Mouse (Mus musculus) hematopoietic multipotent progenitor cell, adult 10-12 weeks (in vitro differentiated cells): ENCODE data around the gene Mx1. TPM values are rescaled to one million over a fixed set of nuclear protein-coding genes. Genes with fewer than 3 reads are reported as not detected.

Experiments
- polyA plus RNA-seq: library from polyadenylated mRNA; stranded (reverse); fragments of >175 nt; gene quantifications from 2 replicates; pipeline ENCODE4 v1.2.3, GENCODE M21; 2012; ENCODE audit warnings: low replicate concordance

Mx1 gene
- polyA plus RNA-seq, result 1.4 and 1.6 TPM in 2 replicates

DNA sequence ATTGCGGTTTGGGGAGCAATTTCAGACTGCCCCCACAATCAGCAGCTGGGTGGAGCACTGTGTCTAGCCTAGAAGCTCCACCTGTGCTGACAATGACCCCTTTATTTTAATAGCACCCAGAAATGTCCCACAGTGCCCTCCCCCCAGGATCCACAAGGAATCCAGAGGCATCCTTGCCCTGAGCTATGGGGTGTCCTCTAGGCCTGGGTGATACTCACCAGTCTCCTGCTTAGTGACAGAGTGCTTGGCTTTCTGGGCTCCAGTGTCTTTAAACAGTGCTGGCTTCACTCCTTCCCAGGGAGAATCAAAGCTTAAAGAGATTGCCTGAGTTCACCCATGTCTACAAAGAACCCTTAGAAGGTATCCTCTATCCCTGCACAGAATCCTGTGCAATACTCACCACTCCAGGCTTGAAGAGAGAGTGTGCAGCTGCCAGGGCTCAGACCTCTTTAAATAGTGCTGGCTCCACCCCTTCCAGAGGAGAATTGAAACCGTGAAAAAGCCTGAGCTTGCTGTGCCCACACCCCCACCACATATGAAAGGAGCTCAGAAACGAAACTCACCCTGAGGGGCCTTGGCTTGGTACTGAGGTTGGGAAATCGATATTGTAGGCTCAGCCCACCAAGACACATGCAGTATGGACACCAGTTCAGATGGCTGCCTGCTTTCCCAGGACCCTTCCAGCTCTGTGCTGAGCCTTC, at the start of gene Mx1:
Gene Mx1 (minus strand): TSS at position 427 of the 701 bp plus-strand sequence.

Other genes with a start within 250 kb of the Mx1 start
- gene Bace2, start 106.2 kb downstream of the Mx1 start, polyA plus RNA-seq, result 0.04 and 0.08 TPM in 2 replicates
- not detected in 2 replicates for gene Fam3b, start 51.9 kb upstream of the Mx1 start, polyA plus RNA-seq
- not detected in 2 replicates for gene Tmprss2, start 148.3 kb upstream of the Mx1 start, polyA plus RNA-seq